ENCODE assay signal across 8 mouse cellular contexts in genomic region chr10:13192731-13193351, GRCm38 (mm10). TPM values are rescaled to one million over a fixed set of nuclear protein-coding genes. Genes with fewer than 3 reads are reported as not detected.
DNase-seq lines count a peak whose midpoint lies in the region; ATAC-seq and TF ChIP-seq lines count a peak whose summit lies in the region.

Ltv1 (minus strand) TSS chr10:13193168.

- peak; percentile 17; the same call in 1 of the 2 replicates for TF ChIP-seq POLR2A in cortical plate, adult 2 months (IDR thresholded peaks at IDR 0.05; ENCODE audit: extremely low read depth, insufficient read depth, low read length)

- no peaks in the 10 kb centered on the region for H3K9me3 ChIP-seq in megakaryocyte, embryonic 14.5 days

- TF ChIP-seq CTCF in cortical plate, adult 2 months (IDR thresholded peaks at IDR 0.05; ENCODE audit: extremely low read depth, insufficient read depth, low read length): no peak

- peak; percentile 95 for ATAC-seq in activated CD4-positive, CD25-positive, alpha-beta regulatory T cell, adult 4 months

- peaks cover 27% of the 10 kb centered on the region for H3K36me3 ChIP-seq in megakaryocyte, embryonic 14.5 days (replicated peaks; ENCODE audit: low read length)

- H3K4me1 ChIP-seq in cortical plate, adult 2 months (ENCODE audit: control insufficient read depth, insufficient read depth, low read length): peaks cover 3% of the 10 kb centered on the region; the same call in 1 of the 2 replicates
- peaks cover 15% of the 10 kb centered on the region for H3K4me1 ChIP-seq in megakaryocyte, embryonic 14.5 days

- peak within 1 kb of the TSS; percentile 13; the same call in 1 of the 2 replicates for H3K27ac ChIP-seq in cortical plate, adult 2 months (ENCODE audit: insufficient read depth, low read length)

- no peaks in the 10 kb centered on the region for H3K27me3 ChIP-seq in megakaryocyte, embryonic 14.5 days (replicated peaks)

- DNase-seq in gastrocnemius, adult 8-10 months (ENCODE audit: low spot score in 2 of 2): peak; percentile 91 to 94
- DNase-seq in hindlimb bud, embryonic 11.5 days (ENCODE audit: extremely low spot score, low read depth, low spot score): peak; percentile 63
- peak; percentile 84 to 94 for DNase-seq in left cerebral cortex, adult 8-10 months (ENCODE audit: low spot score in 2 of 2)
- peak; percentile 98 for DNase-seq in right cerebral cortex, postnatal 10 days (ENCODE audit: low spot score in 2 of 2)
- DNase-seq in urinary bladder, postnatal 25 days (ENCODE audit: low spot score): peak; percentile 95

- peak within 1 kb of the TSS; percentile 61 for H3K4me3 ChIP-seq in cortical plate, adult 2 months (ENCODE audit: insufficient read depth, low read length)
- peak within 1 kb of the TSS; percentile 95 for H3K4me3 ChIP-seq in megakaryocyte, embryonic 14.5 days (replicated peaks)

RNA-seq across cellular contexts. Expression of gene Ltv1, which starts in this region (rescaled TPM):
- 10 to 100 TPM; 37.0 to 37.4 TPM for polyA plus RNA-seq in activated CD4-positive, CD25-positive, alpha-beta regulatory T cell, adult 4 months (2017; shearing (Covaris generic))
- 22.9 and 23.5 TPM in 2 replicates for polyA plus RNA-seq in cortical plate, adult 2 months (2012; rRNA removed)
- 10 to 100 TPM; 25.7 to 29.5 (median 26.1) TPM for total RNA-seq in gastrocnemius, adult 8-10 months (2022)
- total RNA-seq in left cerebral cortex, adult 8-10 months (2022): 10 to 100 TPM; 17.3 to 25.0 (median 19.0) TPM
- 1.5 and 18.6 TPM in 2 replicates for polyA plus RNA-seq in megakaryocyte, embryonic 14.5 days (2012; ENCODE audit: insufficient read depth, low replicate concordance)

Comparison
In these comparisons a context has a peak if more than half of its experiments do, and no peak if none do; other contexts are left out.
1. Peak in every context shown above with its lines: DNase-seq, ATAC-seq, H3K4me3 ChIP-seq and H3K27ac ChIP-seq.